Mouse (Mus musculus): ENCODE measurements around the gene Brd1.

- TF ChIP-seq CTCF (IDR thresholded peaks at IDR 0.05; ENCODE audit: low read depth): no peak
- no peak for TF ChIP-seq EP300 (IDR thresholded peaks at IDR 0.05; ENCODE audit: low read depth)
Observed at GRCm38 (mm10) chr15:88751564-88752402, 17.8 kb upstream of the Brd1 start, which contains the start of gene Zbed4.

Data from heart, postnatal 0 days (tissue).